Mouse (Mus musculus) embryonic fibroblast, embryonic 13.5 days (primary cell): ENCODE results near the gene Hivep1. TPM values are rescaled to one million over a fixed set of nuclear protein-coding genes. Genes with fewer than 3 reads are reported as not detected.
A peak's percentile ranks its signal among the peaks of the same experiment; 100 is the strongest.

ENCODE experiments used
- H3K27ac ChIP-seq: 2 replicates; pipeline ENCODE4 v1.5.1; 2012; ENCODE audit warnings: low read length, control low read depth, inconsistent platforms; ENCODE audit not compliant: insufficient read depth
- H3K4me1 ChIP-seq: 2 replicates; pipeline ENCODE4 v1.6.1; 2011; ENCODE audit warnings: low read length; ENCODE audit not compliant: control insufficient read depth, insufficient read depth
- H3K4me3 ChIP-seq: 2 replicates; pipeline ENCODE4 v1.5.1; 2011; ENCODE audit warnings: mild to moderate bottlenecking, control low read depth, low read length; ENCODE audit not compliant: insufficient read depth
- CTCF ChIP-seq: IDR thresholded peaks from 2 replicates; pipeline ENCODE4 v1.5.1; 2011; ENCODE audit warnings: mild to moderate bottlenecking, control low read depth, low read length, moderate library complexity, borderline replicate concordance; ENCODE audit not compliant: insufficient read depth
- POLR2A ChIP-seq: IDR thresholded peaks from 2 replicates; pipeline ENCODE4 v1.6.1; 2011; ENCODE audit warnings: low read depth, mild to moderate bottlenecking, control low read depth, low read length, moderate library complexity
- polyA plus RNA-seq: library from polyadenylated mRNA; stranded (reverse); fragments of >200 nt; gene quantifications from 2 replicates; pipeline ENCODE4 v1.2.4, GENCODE M21; 2011; ENCODE audit warnings: low read depth; ENCODE audit not compliant: missing spikeins, insufficient read length

The Hivep1 gene
- polyA plus RNA-seq, 1 experiment, result 21.0 TPM

DNA sequence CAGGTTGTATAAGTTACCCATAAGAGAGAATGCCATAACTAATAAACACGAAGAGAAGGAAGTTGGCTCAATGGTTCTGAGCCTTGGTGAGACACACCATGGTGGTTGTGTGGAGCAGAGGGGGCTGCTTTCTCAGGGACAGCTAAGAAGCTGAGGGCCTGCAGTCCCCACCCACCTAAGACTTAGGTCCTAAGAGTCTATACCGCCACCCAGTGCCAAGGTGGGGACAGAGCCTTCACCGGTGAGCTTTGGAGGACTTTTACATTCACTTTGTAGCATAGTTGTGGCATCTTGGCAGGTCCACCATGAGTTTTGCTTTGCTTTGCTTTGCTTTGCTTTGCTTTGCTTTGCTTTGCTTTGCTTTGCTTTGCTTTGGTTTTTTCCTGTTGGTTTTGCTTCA, 92.8 kb downstream of the Hivep1 start:
- Histone ChIP-seq H3K4me3 (no peak overlapping the region), H3K4me1 (no peaks in the 10 kb centered on the region; the same call in 1 of the 2 replicates), H3K27ac (no peak overlapping the region)
- TF ChIP-seq POLR2A (no peak), CTCF (no peak)

DNA sequence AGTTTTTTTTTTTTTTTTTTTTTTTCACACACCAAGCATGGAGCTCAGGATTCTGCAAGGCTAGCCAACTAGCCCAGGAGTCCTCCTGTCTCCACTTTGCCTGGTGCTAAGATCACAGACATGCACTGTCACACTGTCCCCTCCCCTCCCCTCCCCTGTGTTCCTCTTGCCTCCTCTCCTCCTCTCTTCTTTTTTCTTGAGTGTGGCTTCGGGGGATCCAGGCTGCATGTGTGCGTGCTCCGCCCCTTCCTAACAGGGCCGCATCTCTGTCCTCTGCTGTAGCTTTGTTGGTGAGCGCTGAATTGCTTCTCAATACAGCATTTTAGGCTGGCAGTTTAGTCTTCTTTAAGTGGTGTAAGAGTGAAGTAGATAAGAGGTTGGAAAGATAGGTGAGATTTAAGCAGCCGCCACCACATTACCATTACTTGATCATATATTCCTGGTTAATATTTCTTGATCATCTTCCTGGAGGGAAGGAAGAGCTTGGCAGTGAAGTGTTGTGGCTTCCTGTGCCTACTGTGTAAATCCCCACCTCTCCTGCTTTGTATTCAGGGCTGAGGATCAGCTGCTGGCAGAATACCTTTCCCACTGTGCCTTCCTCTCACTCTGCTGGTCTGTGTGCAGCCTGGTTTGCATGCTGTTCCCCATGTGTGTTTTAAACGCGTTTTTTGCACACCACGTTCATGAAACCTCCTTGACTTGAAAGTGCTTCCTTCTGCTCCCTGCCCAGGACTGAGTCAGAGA, 97.7 kb downstream of the Hivep1 start:
- Histone ChIP-seq H3K4me3 (no peak overlapping the region), H3K4me1 (peaks cover 7% of the 10 kb centered on the region), H3K27ac (no peak overlapping the region)
- no peak for TF ChIP-seq CTCF
- TF ChIP-seq POLR2A, result no peak

DNA sequence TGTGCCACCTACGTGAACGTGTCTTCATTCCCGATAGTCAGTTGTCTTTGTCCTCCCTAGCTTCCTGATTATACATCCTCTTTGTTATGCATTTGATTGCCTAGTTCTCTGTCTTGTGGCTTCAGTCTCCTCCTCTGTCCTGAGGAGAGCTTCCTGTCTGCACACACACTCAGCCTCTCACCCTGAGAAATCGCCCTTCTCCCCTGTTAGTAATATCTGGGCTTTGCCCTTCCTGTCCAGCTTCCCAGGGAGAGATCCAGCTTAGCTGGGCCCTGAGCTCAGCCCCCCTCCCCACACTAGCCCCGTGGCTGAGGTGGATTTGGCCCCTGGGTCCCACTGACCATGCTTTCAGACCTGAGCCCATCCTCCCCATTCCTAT, 98.2 kb downstream of the Hivep1 start:
- Histone ChIP-seq H3K4me1 (peaks cover 7% of the 10 kb centered on the region), H3K4me3 (no peak overlapping the region), H3K27ac (no peak overlapping the region)
- TF ChIP-seq POLR2A, result no peak

DNA sequence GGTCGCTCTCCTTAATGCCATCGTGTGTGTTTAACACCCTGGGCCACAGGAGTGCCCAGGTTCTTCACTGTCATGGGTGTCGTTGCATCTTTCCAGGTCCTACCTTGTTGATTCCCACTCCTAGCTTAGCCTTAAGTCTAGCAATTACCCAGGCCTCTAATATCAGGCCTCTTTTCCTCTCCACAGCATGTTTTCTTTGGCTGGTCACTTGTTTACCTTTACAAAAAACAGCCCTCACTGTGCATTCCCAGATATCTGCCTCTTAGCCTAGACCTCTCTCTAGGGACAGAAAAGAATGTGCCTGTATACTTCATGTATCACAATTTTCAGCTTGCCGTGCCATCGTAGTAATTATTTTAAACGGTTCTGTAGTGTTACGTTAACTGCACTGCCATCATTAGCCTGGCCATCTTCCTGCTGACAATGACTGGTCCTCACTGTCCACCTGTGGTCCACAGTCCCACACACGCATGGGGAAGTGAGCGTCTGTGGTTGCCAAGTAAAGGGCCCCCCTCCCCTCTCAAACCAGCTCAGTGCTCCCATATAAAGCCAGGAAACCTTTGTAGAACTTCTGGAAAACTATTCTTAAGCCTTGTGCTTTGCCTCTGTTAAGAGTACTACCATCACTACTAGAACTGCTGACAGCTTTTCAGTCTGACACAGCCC, 98.8 kb downstream of the Hivep1 start:
- no peak for TF ChIP-seq CTCF
- no peak for TF ChIP-seq POLR2A
- Histone ChIP-seq H3K27ac (no peak overlapping the region), H3K4me3 (no peak overlapping the region), H3K4me1 (peaks cover 7% of the 10 kb centered on the region)

DNA sequence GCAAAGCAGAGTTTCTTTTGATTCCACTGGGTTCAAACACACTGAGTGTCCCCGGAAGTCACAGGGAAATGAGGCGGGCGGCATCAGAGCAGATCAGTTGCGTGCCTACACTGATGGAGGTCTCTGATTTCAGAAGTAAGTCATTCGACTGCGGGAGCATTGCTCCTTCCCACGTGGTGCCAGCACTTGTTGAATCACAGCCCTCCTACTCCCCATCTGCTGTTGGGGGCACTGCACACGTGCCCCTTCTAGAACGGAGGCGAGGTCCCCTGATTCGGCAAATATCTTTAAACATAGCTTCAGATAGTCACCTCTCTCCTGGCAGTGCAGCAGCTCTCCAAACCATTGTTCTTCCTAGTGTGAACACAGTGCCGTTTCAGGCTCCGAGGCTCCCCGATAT, 106.4 kb downstream of the Hivep1 start:
- Histone ChIP-seq H3K4me1 (no peaks in the 10 kb centered on the region), H3K27ac (no peak overlapping the region), H3K4me3 (no peak overlapping the region)
- TF ChIP-seq CTCF (no peak), POLR2A (no peak)

DNA sequence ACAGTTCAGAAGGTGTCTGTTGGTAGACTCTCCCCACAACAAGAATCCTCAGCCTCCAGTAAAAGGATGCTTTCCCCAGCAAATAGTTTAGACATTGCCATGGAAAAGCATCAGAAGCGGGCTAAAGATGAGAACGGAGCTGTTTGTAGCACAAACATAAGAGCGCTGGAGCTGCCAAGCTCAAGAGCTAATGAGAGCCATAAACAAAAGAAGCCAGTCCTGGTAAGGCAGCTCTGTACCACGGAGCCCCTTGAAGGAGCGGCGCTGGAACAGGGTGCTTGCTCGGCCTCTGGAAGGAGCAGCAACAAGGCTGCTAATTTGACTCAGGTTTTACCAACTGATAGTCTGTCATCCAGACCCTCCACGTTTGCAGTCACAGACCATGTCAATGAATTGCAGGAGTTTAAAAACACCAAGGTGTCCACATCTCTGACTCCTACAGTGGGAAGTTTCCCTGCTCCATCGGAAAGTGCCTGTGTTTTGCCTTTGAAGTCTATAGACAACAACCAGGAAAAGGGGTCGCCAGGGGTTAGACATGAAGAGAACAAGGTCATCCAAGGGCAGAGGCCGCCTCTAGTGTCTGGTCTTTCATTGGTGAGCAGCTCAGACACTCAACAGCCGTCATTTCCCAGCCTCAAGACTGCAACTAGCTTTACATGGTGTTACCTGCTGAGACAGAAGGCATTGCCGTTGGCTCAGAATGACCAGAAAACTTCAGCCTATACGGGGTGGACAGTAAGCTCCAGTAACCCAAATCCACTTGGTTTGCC, 107.8 kb downstream of the Hivep1 start:
- Histone ChIP-seq H3K27ac (no peak overlapping the region), H3K4me3 (no peak overlapping the region), H3K4me1 (no peaks in the 10 kb centered on the region)
- TF ChIP-seq CTCF (no peak), POLR2A (no peak)

DNA sequence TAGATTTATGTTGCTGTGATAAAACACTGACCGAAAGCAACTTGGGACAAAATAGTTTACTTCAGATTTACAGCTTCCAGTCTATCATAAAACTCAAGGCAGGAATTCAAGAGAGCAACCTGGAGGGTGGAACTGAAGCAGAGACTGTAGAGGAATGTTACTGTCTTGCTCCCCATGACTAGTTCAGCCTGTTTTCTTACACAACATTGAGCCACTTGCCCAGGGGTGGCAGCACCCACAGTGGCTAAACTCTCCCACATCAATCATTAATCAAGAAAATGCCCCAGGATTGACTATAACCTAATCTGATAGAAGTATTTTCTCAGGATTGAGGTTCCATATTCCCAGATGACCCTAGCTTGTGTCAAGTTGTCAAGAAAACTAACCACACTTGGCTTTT, 119.0 kb downstream of the Hivep1 start:
- Histone ChIP-seq H3K27ac (no peak overlapping the region), H3K4me3 (no peak overlapping the region), H3K4me1 (no peaks in the 10 kb centered on the region)
- TF ChIP-seq POLR2A (no peak), CTCF (no peak)

DNA sequence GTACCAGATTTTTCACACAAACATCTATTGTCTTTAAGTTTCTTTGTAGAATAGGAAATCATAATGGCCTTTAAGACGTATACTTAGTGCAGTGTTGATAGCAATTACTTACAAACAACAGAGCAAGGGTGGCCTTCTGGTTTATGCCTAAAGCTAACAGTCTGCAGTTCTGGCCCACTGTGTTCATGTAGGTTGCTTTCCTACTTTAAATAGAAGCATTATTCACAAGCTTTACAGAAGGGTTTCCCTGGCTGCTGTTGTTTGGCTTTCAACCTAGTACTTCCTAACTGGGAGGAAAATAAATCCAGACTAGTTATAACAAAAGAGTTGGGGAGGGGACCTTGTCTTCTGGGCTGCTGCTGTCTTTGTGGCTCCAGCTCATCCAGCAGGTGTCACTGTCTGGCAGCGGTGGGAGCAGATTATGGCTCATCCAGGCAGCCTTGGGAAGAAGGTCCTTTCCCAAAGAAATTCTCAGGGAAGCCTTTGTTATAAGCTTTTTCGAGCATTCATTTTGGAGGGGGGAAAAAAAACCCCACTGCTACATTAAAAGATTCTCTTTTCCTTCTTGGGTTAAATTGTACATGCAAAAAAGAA, 123.1 kb downstream of the Hivep1 start:
- peak; percentile 74; the same call in 1 of the 2 replicates for TF ChIP-seq CTCF
- no peak for TF ChIP-seq POLR2A
- H3K4me1 ChIP-seq, result no peaks in the 10 kb centered on the region
- no peak overlapping the region for H3K27ac ChIP-seq
- no peak overlapping the region for H3K4me3 ChIP-seq

DNA sequence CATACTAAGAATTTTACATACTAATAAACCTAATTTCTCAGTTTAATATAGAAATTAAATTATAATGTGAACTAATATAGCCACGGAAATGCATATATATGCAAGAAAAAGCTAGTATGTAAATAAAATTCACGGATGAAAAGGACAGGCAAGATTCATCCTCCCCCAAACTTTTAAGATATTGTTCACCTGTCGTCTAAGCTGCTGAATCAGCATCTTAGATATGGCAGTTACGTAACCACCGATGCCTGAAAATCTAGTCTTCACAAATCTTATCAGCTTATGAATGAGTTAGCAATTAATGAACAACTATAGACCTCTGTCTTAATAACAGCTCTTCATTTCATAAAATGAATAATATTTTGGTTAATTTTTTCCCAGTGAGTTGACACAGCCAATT, 130.8 kb downstream of the Hivep1 start:
- Histone ChIP-seq H3K4me3 (no peak overlapping the region), H3K4me1 (no peaks in the 10 kb centered on the region), H3K27ac (no peak overlapping the region)
- no peak for TF ChIP-seq CTCF
- no peak for TF ChIP-seq POLR2A

DNA sequence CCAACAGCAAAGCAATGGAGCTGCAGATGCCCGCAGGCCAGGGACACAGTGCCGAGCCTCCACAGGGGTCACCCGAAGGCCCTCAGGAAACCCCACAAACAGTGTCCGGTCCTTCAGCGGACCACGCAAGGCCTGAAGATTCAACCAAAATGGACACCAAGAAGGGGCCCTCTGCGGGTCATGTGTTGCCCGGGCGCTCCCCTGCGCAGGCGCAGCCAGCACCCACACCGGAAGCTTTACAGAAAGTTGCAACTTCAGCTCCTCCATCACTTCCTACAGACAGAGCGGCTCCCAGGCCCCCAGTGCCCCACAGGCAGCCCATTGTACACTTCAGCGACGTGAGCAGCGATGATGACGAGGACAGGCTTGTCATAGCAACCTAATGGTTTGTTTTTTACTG, 132.3 kb downstream of the Hivep1 start:
- TF ChIP-seq CTCF (no peak), POLR2A (no peak)
- Histone ChIP-seq H3K4me3 (no peak overlapping the region), H3K4me1 (no peaks in the 10 kb centered on the region), H3K27ac (no peak overlapping the region)
